Mouse (Mus musculus) lung, embryonic 15.5 days (tissue): ENCODE data around the gene Tmigd3. TPM values are rescaled to one million over a fixed set of nuclear protein-coding genes. Genes with fewer than 3 reads are reported as not detected.
A peak's percentile ranks its signal among the peaks of the same experiment; 100 is the strongest.

Source experiments
- ATAC-seq: fragments of 200-750 bp; cut with Nextera tagmentation; 2 replicates; pipeline ENCODE4 v1.8.0; 2017; ENCODE audit warnings: moderate number of reproducible peaks, borderline replicate concordance; ENCODE audit not compliant: low FRiP score, low TSS enrichment; ENCODE audit errors: extremely low read depth
- H3K27ac ChIP-seq: fragments of 300-500 bp; sonication (generic); 2 replicates; pipeline ENCODE4 v1.5.1; 2015; ENCODE audit warnings: moderate library complexity, mild to moderate bottlenecking, inconsistent platforms
- H3K27me3 ChIP-seq: fragments of 300-500 bp; sonication (generic); 2 replicates; pipeline ENCODE4 v1.6.1; 2015; ENCODE audit warnings: inconsistent platforms
- H3K36me3 ChIP-seq: fragments of 300-500 bp; sonication (generic); 2 replicates; pipeline ENCODE4 v1.6.1; 2015; ENCODE audit warnings: inconsistent platforms
- H3K4me1 ChIP-seq: fragments of 300-500 bp; sonication (generic); 2 replicates; pipeline ENCODE4 v1.6.1; 2015; ENCODE audit warnings: inconsistent platforms
- H3K4me2 ChIP-seq: fragments of 300-500 bp; sonication (generic); 2 replicates; pipeline ENCODE4 v1.6.1; 2015; ENCODE audit warnings: inconsistent platforms, mild to moderate bottlenecking, moderate library complexity
- H3K4me3 ChIP-seq: fragments of 300-500 bp; sonication (generic); 2 replicates; pipeline ENCODE4 v1.5.1; 2015; ENCODE audit warnings: mild to moderate bottlenecking, inconsistent platforms
- H3K9ac ChIP-seq: fragments of 300-500 bp; sonication (generic); 2 replicates; pipeline ENCODE4 v1.6.1; 2015; ENCODE audit warnings: inconsistent platforms
- H3K9me3 ChIP-seq: fragments of 300-500 bp; sonication (generic); 2 replicates; pipeline ENCODE4 v1.6.1; 2016; ENCODE audit warnings: inconsistent platforms
- WGBS: fragments of 180-500 bp; shearing (Covaris S2); methylation state at CpG from one replicate; pipeline ENCODE4 v1.1.7; 2015; 5-methylcytosine and 5-hydroxymethylcytosine counted together
- polyA plus RNA-seq: library from polyadenylated mRNA; unstranded; fragments of >200 nt; fragmentation: Nextera tagmentation; extraction: Ambion mirVana; gene quantifications from 2 replicates; pipeline ENCODE4 v1.2.1, GENCODE M21; 2015

The Tmigd3 gene
- polyA plus RNA-seq, 1 experiment from 2014 or later = 0.47 TPM

GRCm38 (mm10) chr3:105927561-105928194 lies 57.0 kb downstream of the Tmigd3 start:
- WGBS = 83% methylated on average over 7 of the region's 7 CpGs
- ATAC-seq = no peak
- no peak overlapping the region for H3K27ac ChIP-seq
- H3K4me3 ChIP-seq = no peak overlapping the region
- H3K9ac ChIP-seq = no peak overlapping the region
- H3K4me1 ChIP-seq = no peaks in the 10 kb centered on the region
- no peak overlapping the region for H3K4me2 ChIP-seq
- H3K27me3 ChIP-seq = no peaks in the 10 kb centered on the region
- H3K9me3 ChIP-seq = no peaks in the 10 kb centered on the region
- no peaks in the 10 kb centered on the region for H3K36me3 ChIP-seq

GRCm38 (mm10) chr3:105928195-105928569 lies 57.5 kb downstream of the Tmigd3 start:
- Histone ChIP-seq H3K36me3 (no peaks in the 10 kb centered on the region), H3K27me3 (no peaks in the 10 kb centered on the region), H3K27ac (no peak overlapping the region), H3K4me3 (no peak overlapping the region), H3K4me1 (no peaks in the 10 kb centered on the region), H3K4me2 (no peak overlapping the region), H3K9me3 (no peaks in the 10 kb centered on the region), H3K9ac (no peak overlapping the region)
- no peak for ATAC-seq
- 83% methylated on average over 3 of the region's 3 CpGs for WGBS

GRCm38 (mm10) chr3:105928781-105929180 lies 58.1 kb downstream of the Tmigd3 start:
- H3K27ac ChIP-seq = no peak overlapping the region
- ATAC-seq = no peak

GRCm38 (mm10) chr3:105929821-105930220 lies 59.1 kb downstream of the Tmigd3 start:
- Histone ChIP-seq H3K36me3 (no peaks in the 10 kb centered on the region), H3K9ac (no peak overlapping the region), H3K4me3 (no peak overlapping the region), H3K27me3 (no peaks in the 10 kb centered on the region), H3K4me1 (no peaks in the 10 kb centered on the region; the same call in 1 of the 2 replicates), H3K27ac (no peak overlapping the region), H3K9me3 (no peaks in the 10 kb centered on the region), H3K4me2 (no peak overlapping the region)
- 70% methylated on average over 7 of the region's 7 CpGs for WGBS
- ATAC-seq = no peak

More at GRCm38 (mm10) chr3:105928781-105929180, 58.1 kb downstream of the Tmigd3 start:
- no peaks in the 10 kb centered on the region for H3K27me3 ChIP-seq
- H3K36me3 ChIP-seq = no peaks in the 10 kb centered on the region
- 86% methylated on average over 6 of the region's 6 CpGs for WGBS
- H3K9ac ChIP-seq = no peak overlapping the region
- H3K4me2 ChIP-seq = no peak overlapping the region
- no peaks in the 10 kb centered on the region for H3K4me1 ChIP-seq
- H3K9me3 ChIP-seq = no peaks in the 10 kb centered on the region
- H3K4me3 ChIP-seq = no peak overlapping the region

- no peaks in the 10 kb centered on the region for H3K36me3 ChIP-seq
- H3K27me3 ChIP-seq = no peaks in the 10 kb centered on the region
- WGBS = 74% methylated on average over 2 of the region's 2 CpGs
- ATAC-seq = no peak
- H3K4me2 ChIP-seq = no peak overlapping the region
- no peak overlapping the region for H3K9ac ChIP-seq
- no peaks in the 10 kb centered on the region; the same call in 1 of the 2 replicates for H3K4me1 ChIP-seq
- no peak overlapping the region for H3K4me3 ChIP-seq
- H3K27ac ChIP-seq = no peak overlapping the region
- H3K9me3 ChIP-seq = no peaks in the 10 kb centered on the region
Measured at GRCm38 (mm10) chr3:105931095-105931494, 60.4 kb downstream of the Tmigd3 start.

GRCm38 (mm10) chr3:105932240-105933071 lies 61.8 kb downstream of the Tmigd3 start, which contains the start of gene I830077J02Rik:
TSS of gene I830077J02Rik (minus strand) at chr3:105932664.
- H3K27ac ChIP-seq = no peak within 1 kb of the TSS
- H3K36me3 ChIP-seq = no peaks in the 10 kb centered on the region
- H3K4me2 ChIP-seq = no peak within 1 kb of the TSS
- H3K4me1 ChIP-seq = no peaks in the 10 kb centered on the region; the same call in 1 of the 2 replicates
- no peak within 1 kb of the TSS for H3K4me3 ChIP-seq
- H3K9ac ChIP-seq = no peak within 1 kb of the TSS
- H3K27me3 ChIP-seq = no peaks in the 10 kb centered on the region
- 63% methylated on average over 8 of the region's 8 CpGs for WGBS
- H3K9me3 ChIP-seq = no peaks in the 10 kb centered on the region
- no peak for ATAC-seq

GRCm38 (mm10) chr3:105933926-105934325 lies 63.2 kb downstream of the Tmigd3 start:
- Histone ChIP-seq H3K36me3 (no peaks in the 10 kb centered on the region), H3K4me3 (no peak overlapping the region), H3K4me1 (no peaks in the 10 kb centered on the region; the same call in 1 of the 2 replicates), H3K9ac (no peak overlapping the region), H3K27me3 (no peaks in the 10 kb centered on the region), H3K27ac (no peak overlapping the region), H3K4me2 (no peak overlapping the region), H3K9me3 (no peaks in the 10 kb centered on the region)
- ATAC-seq = no peak
- WGBS = 87% methylated on average over 6 of the region's 6 CpGs

- Histone ChIP-seq H3K4me2 (no peak overlapping the region), H3K4me1 (no peaks in the 10 kb centered on the region; the same call in 1 of the 2 replicates), H3K9me3 (no peaks in the 10 kb centered on the region), H3K9ac (no peak overlapping the region), H3K27me3 (no peaks in the 10 kb centered on the region), H3K36me3 (peaks cover 5% of the 10 kb centered on the region; the same call in 1 of the 2 replicates), H3K27ac (0 out of 2 replicates have a peak overlapping the region, but pooled peaks have one; percentile 7), H3K4me3 (no peak overlapping the region)
- 44% methylated on average over 5 of the region's 5 CpGs for WGBS
- ATAC-seq = no peak; the same call in 1 of the 2 replicates
Measured at GRCm38 (mm10) chr3:105935033-105935432, 64.3 kb downstream of the Tmigd3 start.

GRCm38 (mm10) chr3:105936111-105936510 lies 65.4 kb downstream of the Tmigd3 start:
- Histone ChIP-seq H3K4me1 (no peaks in the 10 kb centered on the region; the same call in 1 of the 2 replicates), H3K4me3 (no peak overlapping the region), H3K27me3 (no peaks in the 10 kb centered on the region), H3K9ac (no peak overlapping the region), H3K4me2 (no peak overlapping the region), H3K36me3 (peaks cover 11% of the 10 kb centered on the region), H3K27ac (no peak overlapping the region), H3K9me3 (no peaks in the 10 kb centered on the region)
- WGBS = 83% methylated on average over 4 of the region's 4 CpGs
- no peak for ATAC-seq

GRCm38 (mm10) chr3:105951348-105951747 lies 80.6 kb downstream of the Tmigd3 start:
- Histone ChIP-seq H3K9ac (no peak overlapping the region), H3K27me3 (no peaks in the 10 kb centered on the region), H3K27ac (no peak overlapping the region), H3K36me3 (peaks cover 67% of the 10 kb centered on the region), H3K4me3 (no peak overlapping the region), H3K4me2 (no peak overlapping the region), H3K9me3 (no peaks in the 10 kb centered on the region), H3K4me1 (0 out of 2 replicates have a peak, but pooled peaks cover 2% of the 10 kb centered on the region)
- 96% methylated on average over 7 of the region's 7 CpGs for WGBS
- no peak for ATAC-seq

GRCm38 (mm10) chr3:105957235-105957634 lies 86.5 kb downstream of the Tmigd3 start:
- Histone ChIP-seq H3K9me3 (no peaks in the 10 kb centered on the region), H3K4me2 (peak overlapping the region; percentile 71; the same call in 1 of the 2 replicates), H3K4me3 (no peak overlapping the region), H3K27me3 (no peaks in the 10 kb centered on the region), H3K9ac (peak overlapping the region; percentile 99; the same call in 1 of the 2 replicates), H3K4me1 (peaks cover 24% of the 10 kb centered on the region), H3K27ac (no peak overlapping the region), H3K36me3 (peaks cover 41% of the 10 kb centered on the region)
- 94% methylated on average over 1 of the region's 1 CpGs for WGBS
- no peak for ATAC-seq

GRCm38 (mm10) chr3:105958204-105958603 lies 87.5 kb downstream of the Tmigd3 start:
- H3K9me3 ChIP-seq = no peaks in the 10 kb centered on the region
- H3K4me2 ChIP-seq = peak overlapping the region; percentile 71
- no peak for ATAC-seq
- H3K4me3 ChIP-seq = peak overlapping the region; percentile 82
- H3K27ac ChIP-seq = no peak overlapping the region
- 40% methylated on average over 5 of the region's 5 CpGs for WGBS
- peak overlapping the region; percentile 99 for H3K9ac ChIP-seq
- H3K27me3 ChIP-seq = no peaks in the 10 kb centered on the region
- H3K4me1 ChIP-seq = peaks cover 24% of the 10 kb centered on the region
- peaks cover 41% of the 10 kb centered on the region for H3K36me3 ChIP-seq
